Mouse (Mus musculus) left cerebral cortex, postnatal 10 days (tissue): ENCODE results near the gene Epn2. TPM values are rescaled to one million over a fixed set of nuclear protein-coding genes. Genes with fewer than 3 reads are reported as not detected.

Source experiments
- DNase-seq, 2 experiments: peaks; one replicate each; pipeline ENCODE4 v3.0.0; 2021 to 2022; ENCODE audit warnings: low spot score in 2 of 2, mixed read lengths in 1 of 2; ENCODE audit errors: extremely low spot score in 1 of 2
- intact Hi-C: fragments of 180-260 bp; cut with DNase I; formaldehyde crosslinking; loops from one replicate; pipeline ENCODE4 v1.15.1; 2025
- total RNA-seq, 2 experiments: library from RNA; stranded (reverse); gene quantifications; 2 replicates each; pipeline ENCODE4 v1.2.3; 2021

Gene Epn2
- total RNA-seq, result 10 to 100 TPM; 97.6 to 99.1 TPM

- intact Hi-C loops, result loop anchor here (2.0 to 5.0 kb wide), 3 partner anchors 38 to 67 kb away; no protein-coding TSS in a partner anchor
- DNase-seq, result peak; percentile 47 to 88
These were observed at the start of gene Epn2 for GRCm38 (mm10) chr11:61578983-61579877. Epn2 (minus strand) TSS chr11:61579687.

GRCm38 (mm10) chr11:61626509-61626908 is 47.0 kb upstream of the Epn2 start:
- intact Hi-C loops, result no loop called here
- no peak for DNase-seq

- intact Hi-C loops, result loop anchor here (2.0 kb wide), 1 partner anchor 90 kb away; no protein-coding TSS in a partner anchor
- DNase-seq, result no peak
These were observed 45.6 kb upstream of the Epn2 start for GRCm38 (mm10) chr11:61625136-61625535.

GRCm38 (mm10) chr11:61620762-61621161 is 41.3 kb upstream of the Epn2 start:
- DNase-seq, result no peak
- intact Hi-C loops, result no loop called here

DNA sequence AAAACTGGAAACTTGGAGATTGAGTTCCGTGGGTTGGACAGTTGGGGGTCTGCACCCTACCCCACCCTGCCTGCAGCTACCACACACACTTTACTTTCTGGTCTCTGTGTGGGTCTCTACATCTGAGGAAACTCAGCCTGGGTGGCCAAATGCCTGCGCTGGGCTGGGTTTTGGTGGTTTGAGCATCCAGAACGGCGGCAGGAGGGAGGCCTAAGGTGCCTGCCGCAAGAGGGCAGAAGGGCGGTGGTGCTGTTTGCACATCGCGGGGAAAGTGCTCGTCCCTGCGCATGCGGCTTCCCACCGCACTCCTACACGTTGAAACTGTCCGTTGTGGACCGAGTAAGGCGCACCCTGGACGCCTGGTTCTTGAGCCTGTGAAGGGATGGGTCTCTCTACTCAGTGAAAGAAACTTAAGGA is 40.8 kb upstream of the Epn2 start:
- DNase-seq, result peak; percentile 70 to 93
- intact Hi-C loops, result no loop called here

GRCm38 (mm10) chr11:61619791-61620241 is 40.3 kb upstream of the Epn2 start:
- intact Hi-C loops, result loop anchor here (5.0 to 10.0 kb wide), 4 partner anchors 43 to 435 kb away; partner anchors contain the start of genes B9d1 and Epn2
- peak; percentile 49 to 88 for DNase-seq

- no peak for DNase-seq
- intact Hi-C loops, result loop anchor here (5.0 to 10.0 kb wide), 4 partner anchors 42 to 435 kb away; partner anchors contain the start of genes B9d1 and Epn2
These were observed 39.9 kb upstream of the Epn2 start for GRCm38 (mm10) chr11:61619356-61619755.

DNA sequence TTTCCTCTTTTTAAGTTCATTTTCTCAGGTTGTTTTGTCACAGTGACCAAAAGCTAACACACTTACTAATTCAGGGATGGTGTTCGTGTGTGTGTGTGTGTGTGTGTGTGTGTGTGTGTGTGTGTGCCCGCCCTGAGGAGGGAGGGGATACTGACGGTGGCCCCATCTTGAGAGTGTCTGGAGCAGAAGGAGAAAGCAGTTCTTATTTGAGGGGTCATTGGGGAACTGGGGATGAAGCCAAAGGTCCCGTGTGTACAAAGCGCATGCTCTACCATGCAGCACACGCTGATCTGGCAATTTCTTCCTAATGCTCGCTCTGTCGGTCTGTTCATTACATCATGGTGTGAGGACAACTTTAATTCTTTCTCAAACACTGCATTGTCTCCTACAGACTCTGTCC is 39.1 kb upstream of the Epn2 start:
- intact Hi-C loops, result loop anchor here (5.0 to 10.0 kb wide), 4 partner anchors 41 to 434 kb away; partner anchors contain the start of genes B9d1 and Epn2
- no peak for DNase-seq

GRCm38 (mm10) chr11:61618131-61618530 is 38.6 kb upstream of the Epn2 start:
- intact Hi-C loops, result loop anchor here (5.0 to 10.0 kb wide), 4 partner anchors 41 to 433 kb away; partner anchors contain the start of genes B9d1 and Epn2
- no peak for DNase-seq

DNA sequence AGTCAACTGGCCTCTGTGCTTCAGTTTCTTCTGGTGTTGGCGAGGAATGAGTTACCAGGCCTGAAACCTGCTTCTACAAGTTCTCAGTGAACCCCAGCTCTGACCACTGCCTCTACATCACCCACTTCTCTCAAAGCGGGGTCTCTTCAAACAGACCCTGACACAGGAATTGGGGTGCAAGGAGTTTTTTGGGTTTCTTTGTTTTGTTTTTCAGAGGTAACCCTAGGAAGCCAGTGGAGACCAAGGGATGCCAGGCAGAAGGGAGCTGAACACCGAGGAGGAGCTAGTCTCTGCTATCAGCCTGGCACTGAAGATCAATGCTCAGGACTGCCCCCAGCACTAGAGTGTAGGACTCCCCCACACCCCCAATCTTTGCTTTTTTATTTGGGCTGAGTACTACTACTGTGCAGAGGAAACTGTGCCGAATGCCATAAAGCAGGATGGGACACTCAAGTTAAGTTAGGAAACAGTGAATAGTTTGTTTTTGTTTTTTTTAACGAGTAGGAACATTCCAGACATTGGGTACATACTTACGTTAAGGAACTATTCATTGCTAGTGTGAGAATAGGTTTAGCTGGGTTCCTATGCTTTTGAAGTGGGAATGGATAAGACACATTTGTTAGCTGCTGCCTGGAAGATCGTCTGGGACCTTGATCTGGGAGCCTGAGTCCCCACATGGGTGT is 37.9 kb upstream of the Epn2 start:
- intact Hi-C loops, result loop anchor here (5.0 to 10.0 kb wide), 4 partner anchors 40 to 433 kb away; partner anchors contain the start of genes B9d1 and Epn2
- DNase-seq, result no peak

DNA sequence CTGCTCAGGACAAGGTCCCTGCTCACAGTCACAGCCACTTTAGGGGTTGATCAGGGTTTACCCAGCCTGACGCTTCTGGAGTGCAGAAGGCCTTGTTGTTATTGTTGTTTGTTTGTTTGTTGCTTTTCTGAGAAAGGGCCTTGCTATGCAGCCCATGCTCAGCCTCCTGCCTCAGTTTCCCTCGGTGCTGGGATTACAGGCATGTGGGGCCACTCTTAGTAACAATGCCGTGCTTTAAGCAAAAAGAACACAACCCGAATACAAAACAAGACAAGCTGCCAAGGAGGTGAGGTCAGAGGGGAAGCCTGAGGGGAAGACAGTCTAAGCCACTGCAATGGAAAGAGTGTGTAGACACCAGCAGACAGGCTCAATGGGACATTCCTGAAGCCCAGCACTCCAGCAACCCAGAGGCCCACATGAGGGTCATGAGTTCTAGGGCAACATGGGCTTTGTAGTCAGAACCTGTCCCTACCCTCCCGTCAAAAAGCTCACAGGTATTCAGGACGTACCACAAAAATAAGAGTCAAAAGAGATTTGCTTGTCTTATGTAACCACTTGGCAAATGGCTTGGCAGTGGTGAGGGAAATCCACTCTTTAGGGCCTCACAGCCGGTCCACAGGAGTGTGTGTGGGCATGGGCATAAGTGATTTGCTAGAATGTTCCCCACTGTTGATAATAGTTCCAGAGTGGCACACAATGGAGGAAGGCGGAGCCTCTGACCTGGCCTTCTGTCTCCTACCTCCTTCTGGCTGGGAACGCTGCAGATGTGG is 37.2 kb upstream of the Epn2 start:
- intact Hi-C loops, result loop anchor here (5.0 to 10.0 kb wide), 4 partner anchors 39 to 432 kb away; partner anchors contain the start of genes B9d1 and Epn2
- DNase-seq, result no peak

GRCm38 (mm10) chr11:61615686-61616522 is 36.4 kb upstream of the Epn2 start:
- peak in 1 of 2 experiments; percentile 50 for DNase-seq
- intact Hi-C loops, result loop anchor here (5.0 to 10.0 kb wide), 4 partner anchors 39 to 431 kb away; partner anchors contain the start of genes B9d1 and Epn2

- intact Hi-C loops, result loop anchor here (10.0 kb wide), 1 partner anchor 430 kb away; no protein-coding TSS in a partner anchor
- DNase-seq, result no peak
These were observed 34.9 kb upstream of the Epn2 start for GRCm38 (mm10) chr11:61614401-61614800.

- no peak for DNase-seq
- intact Hi-C loops, result loop anchor here (10.0 kb wide), 1 partner anchor 427 kb away; no protein-coding TSS in a partner anchor
These were observed 32.7 kb upstream of the Epn2 start for GRCm38 (mm10) chr11:61612116-61612635.

GRCm38 (mm10) chr11:61611197-61611596 is 31.7 kb upstream of the Epn2 start:
- intact Hi-C loops, result loop anchor here (10.0 kb wide), 1 partner anchor 426 kb away; no protein-coding TSS in a partner anchor
- no peak for DNase-seq

DNA sequence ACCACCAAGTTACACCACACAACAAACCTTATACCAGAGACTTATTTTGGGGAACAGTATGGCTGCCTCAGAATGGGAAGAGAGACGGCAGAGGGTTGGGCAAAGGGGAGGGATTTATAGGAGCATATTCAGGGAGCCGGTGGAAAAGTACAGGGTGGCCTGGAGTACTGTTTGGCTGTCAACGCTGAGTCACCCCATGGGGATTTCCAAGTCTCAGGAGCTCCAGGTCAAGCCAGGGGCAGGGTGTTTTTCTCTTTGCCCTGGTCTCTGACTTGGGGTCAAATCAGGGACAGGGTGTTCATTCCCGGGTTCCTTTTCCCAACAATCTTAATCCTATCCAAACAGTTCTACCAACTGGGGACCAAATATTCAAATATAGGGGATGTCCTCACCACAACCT is 28.6 kb upstream of the Epn2 start:
- intact Hi-C loops, result no loop called here
- no peak for DNase-seq

- intact Hi-C loops, result no loop called here
- no peak for DNase-seq
These were observed 23.2 kb upstream of the Epn2 start for GRCm38 (mm10) chr11:61602705-61603104.
